Mouse (Mus musculus): ENCODE data around the gene Pla2g16.

- no peak for TF ChIP-seq POLR2A (IDR thresholded peaks at IDR 0.05; ENCODE audit: borderline replicate concordance, extremely low read depth, insufficient read depth, insufficient read length, poor library complexity, severe bottlenecking)
- peak; percentile 88 for TF ChIP-seq CTCF (IDR thresholded peaks at IDR 0.05; ENCODE audit: borderline replicate concordance, extremely low read depth, insufficient read depth, insufficient read length)
These were observed 60.4 kb downstream of the Pla2g16 start for GRCm38 (mm10) chr19:7617696-7618095.
